Mouse (Mus musculus): ENCODE data around the gene Gm39115.

DNA sequence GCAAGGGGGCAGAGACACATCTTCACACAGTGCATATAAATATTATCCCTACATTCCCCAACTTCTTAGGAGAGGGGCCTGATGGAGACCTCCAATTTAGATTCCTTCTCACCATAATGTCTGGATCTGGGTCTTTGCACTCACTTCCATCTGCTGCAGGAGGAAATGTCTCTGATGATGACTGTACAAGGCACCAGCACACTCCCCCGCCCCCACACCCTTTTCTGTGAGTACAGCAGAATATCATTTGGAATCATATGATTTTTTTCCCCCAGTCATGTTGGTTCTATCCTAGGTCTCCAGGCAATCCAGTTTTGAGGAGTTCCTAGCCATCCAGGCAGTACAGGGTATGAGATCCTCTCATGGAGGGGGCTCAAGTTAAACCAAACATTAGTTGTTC, 42.9 kb upstream of the Gm39115 start:
- TF ChIP-seq ZNF384 (IDR thresholded peaks at IDR 0.05; ENCODE audit: low read depth, low read length) (no peak), CTCF (conservative IDR thresholded peaks at IDR 0.05 in 1 of 2, IDR thresholded peaks at IDR 0.05 in 1 of 2; ENCODE audit: low read depth in 2 of 2, low read length in 2 of 2) (no peak), E2F4 (IDR thresholded peaks at IDR 0.05; ENCODE audit: insufficient replicate concordance, low read depth, low read length) (no peak), MXI1 (IDR thresholded peaks at IDR 0.05; ENCODE audit: low read depth, low read length) (no peak), EP300 (IDR thresholded peaks at IDR 0.05; ENCODE audit: low read length) (no peak)
